Mouse (Mus musculus) limb, embryonic 13.5 days (tissue): ENCODE data around the gene Rpl24. TPM values are rescaled to one million over a fixed set of nuclear protein-coding genes. Genes with fewer than 3 reads are reported as not detected.

Experiments used
- polyA plus RNA-seq: library from polyadenylated mRNA; unstranded; fragments of >200 nt; fragmentation: Nextera tagmentation; extraction: Ambion mirVana; gene quantifications from 2 replicates; pipeline ENCODE4 v1.2.1, GENCODE M21; 2015

Gene Rpl24
- polyA plus RNA-seq, 1 experiment from 2014 or later = 780 TPM

Other genes with a start within 250 kb of the Rpl24 start
- 4.1 and 4.6 TPM in 2 replicates for gene Nfkbiz, start 127.4 kb upstream of the Rpl24 start, polyA plus RNA-seq
- gene Nxpe3, start 71.0 kb upstream of the Rpl24 start, polyA plus RNA-seq = 0.66 and 0.70 TPM in 2 replicates
- 10.9 and 11.6 TPM in 2 replicates for gene Cep97, start 31.4 kb upstream of the Rpl24 start, polyA plus RNA-seq
- gene Zbtb11, start 7.6 kb downstream of the Rpl24 start, polyA plus RNA-seq = 21.4 and 23.0 TPM in 2 replicates
- gene Pcnp, start 63.5 kb downstream of the Rpl24 start, polyA plus RNA-seq = 264 and 269 TPM in 2 replicates
- gene Trmt10c, start 71.5 kb downstream of the Rpl24 start, polyA plus RNA-seq = 28.0 and 28.6 TPM in 2 replicates
- gene Senp7, start 82.1 kb downstream of the Rpl24 start, polyA plus RNA-seq = 46.6 and 47.5 TPM in 2 replicates
- 0.10 and 0.20 TPM in 2 replicates for gene Impg2, start 238.0 kb downstream of the Rpl24 start, polyA plus RNA-seq